Mouse (Mus musculus) CH12.LX (cell line): ENCODE measurements at regions not wholly inside any gene's neighbourhood (a gene's known extent, or its start where the extent isn't known, plus 50 kb on each side); places are given as distances from the start of the nearest gene placed in this dataset.

ENCODE experiments used
- DNase-seq: peaks from one replicate; pipeline ENCODE4 v3.0.0-alpha.2; 2013; ENCODE audit errors: extremely low read depth
- H3K27ac ChIP-seq: 2 replicates; pipeline ENCODE4 v1.5.1; 2012; ENCODE audit warnings: low read depth, mild to moderate bottlenecking, control low read depth, moderate library complexity; ENCODE audit not compliant: insufficient read depth
- H3K27me3 ChIP-seq: replicated peaks from 2 replicates; pipeline ENCODE3; 2012; ENCODE audit warnings: inconsistent platforms
- H3K36me3 ChIP-seq, 2 experiments: replicated peaks in 1 of 2; 2 replicates each; pipeline versions ENCODE3 to v1.6.1; 2012; ENCODE audit warnings: inconsistent platforms in 1 of 2, low read length in 1 of 2, mild to moderate bottlenecking in 1 of 2, mixed read lengths in 1 of 2, moderate library complexity in 1 of 2; ENCODE audit not compliant: control insufficient read depth in 1 of 2, insufficient read depth in 1 of 2
- H3K4me1 ChIP-seq, 2 experiments: 2 replicates each; pipeline ENCODE4 v1.6.1; 2012; ENCODE audit warnings: inconsistent platforms in 1 of 2, moderate library complexity in 1 of 2; ENCODE audit not compliant: insufficient read depth in 2 of 2, control insufficient read depth in 1 of 2
- H3K4me2 ChIP-seq: 2 replicates; pipeline ENCODE4 v1.6.1; 2012; ENCODE audit warnings: low read depth, mild to moderate bottlenecking, control low read depth; ENCODE audit not compliant: poor library complexity, insufficient read depth, severe bottlenecking
- H3K4me3 ChIP-seq, 3 experiments: fragments of 150-350 bp in 1 of 3; sonication (generic) in 1 of 3; replicated peaks in 1 of 3; 2 replicates each; pipeline versions ENCODE3 to v1.5.1; 2011 to 2012; ENCODE audit warnings: low read depth in 2 of 3, low read length in 2 of 3, mild to moderate bottlenecking in 2 of 3, moderate library complexity in 2 of 3, control low read depth in 1 of 3, improper control_type of control experiment in 1 of 3, inconsistent platforms in 1 of 3, mixed read lengths in 1 of 3; ENCODE audit not compliant: poor library complexity in 1 of 3
- H3K79me2 ChIP-seq: replicated peaks from 2 replicates; pipeline ENCODE4 v1.6.1; 2012; ENCODE audit warnings: mild to moderate bottlenecking, moderate library complexity; ENCODE audit not compliant: control insufficient read depth, poor library complexity, insufficient read depth, severe bottlenecking; ENCODE audit errors: extremely low read depth
- H3K9ac ChIP-seq: 2 replicates; pipeline ENCODE4 v1.6.1; 2012; ENCODE audit warnings: low read depth, mild to moderate bottlenecking, control low read depth, moderate library complexity; ENCODE audit not compliant: insufficient read depth
- H3K9me3 ChIP-seq: replicated peaks from 2 replicates; pipeline ENCODE3; 2012; ENCODE audit warnings: low read length, inconsistent platforms, mixed read lengths
- CHD2 ChIP-seq: IDR thresholded peaks from 2 replicates; pipeline ENCODE4 v1.6.1; 2011; ENCODE audit warnings: low read length, improper control_type of control experiment
- CTCF ChIP-seq, 2 experiments: IDR thresholded peaks in 1 of 2; conservative IDR thresholded peaks in 1 of 2; 2 replicates each; pipeline ENCODE4 v1.5.1; 2011 to 2012; ENCODE audit warnings: low read depth in 2 of 2, low read length in 2 of 2, improper control_type of control experiment in 1 of 2, inconsistent platforms in 1 of 2, mild to moderate bottlenecking in 1 of 2, moderate library complexity in 1 of 2
- E2F4 ChIP-seq: IDR thresholded peaks from 2 replicates; pipeline ENCODE4 v1.6.1; 2011; ENCODE audit warnings: low read depth, low read length, improper control_type of control experiment; ENCODE audit not compliant: insufficient replicate concordance
- ELF1 ChIP-seq: IDR thresholded peaks from 2 replicates; pipeline ENCODE4 v1.6.1; 2014; ENCODE audit warnings: low read depth, mild to moderate bottlenecking, inconsistent platforms, low read length, improper control_type of control experiment
- EP300 ChIP-seq: IDR thresholded peaks from 2 replicates; pipeline ENCODE4 v1.6.1; 2011; ENCODE audit warnings: low read length, improper control_type of control experiment
- GABPA ChIP-seq: IDR thresholded peaks from 2 replicates; pipeline ENCODE4 v1.6.1; 2012; ENCODE audit warnings: low read depth, low read length, improper control_type of control experiment, inconsistent platforms; ENCODE audit not compliant: insufficient replicate concordance
- IRF4 ChIP-seq: IDR thresholded peaks from 2 replicates; pipeline ENCODE4 v1.6.1; 2014; ENCODE audit warnings: low read depth, mild to moderate bottlenecking, inconsistent platforms, low read length, improper control_type of control experiment
- JUND ChIP-seq: conservative IDR thresholded peaks from 2 replicates; pipeline ENCODE4 v1.6.1; 2011; ENCODE audit warnings: low read depth, low read length, improper control_type of control experiment
- MAX ChIP-seq: IDR thresholded peaks from 2 replicates; pipeline ENCODE4 v1.6.1; 2011; ENCODE audit warnings: low read length, improper control_type of control experiment
- MAZ ChIP-seq: IDR thresholded peaks from 2 replicates; pipeline ENCODE4 v1.6.1; 2012; ENCODE audit warnings: low read depth, mild to moderate bottlenecking, inconsistent platforms, low read length, improper control_type of control experiment, moderate library complexity
- MEF2A ChIP-seq: IDR thresholded peaks from 2 replicates; pipeline ENCODE4 v1.6.1; 2014; ENCODE audit warnings: low read depth, mild to moderate bottlenecking, inconsistent platforms, low read length, improper control_type of control experiment, borderline replicate concordance
- NELFE ChIP-seq: IDR thresholded peaks from 2 replicates; pipeline ENCODE4 v1.6.1; 2011; ENCODE audit warnings: low read depth, low read length, improper control_type of control experiment
- NRF1 ChIP-seq: IDR thresholded peaks from 2 replicates; pipeline ENCODE4 v1.6.1; 2014; ENCODE audit warnings: low read depth, mild to moderate bottlenecking, inconsistent platforms, low read length, improper control_type of control experiment, moderate library complexity
- PAX5 ChIP-seq: IDR thresholded peaks from 2 replicates; pipeline ENCODE4 v1.6.1; 2012; ENCODE audit warnings: low read length, inconsistent platforms, mixed read lengths
- RAD21 ChIP-seq: IDR thresholded peaks from 2 replicates; pipeline ENCODE4 v1.6.1; 2011; ENCODE audit warnings: low read depth, mild to moderate bottlenecking, low read length, improper control_type of control experiment, moderate library complexity
- SIN3A ChIP-seq: IDR thresholded peaks from 2 replicates; pipeline ENCODE4 v1.6.1; 2012; ENCODE audit warnings: low read length, improper control_type of control experiment, inconsistent platforms
- TBP ChIP-seq: conservative IDR thresholded peaks from 2 replicates; pipeline ENCODE4 v1.6.1; 2011; ENCODE audit warnings: low read depth, low read length, improper control_type of control experiment
- TCF12 ChIP-seq: IDR thresholded peaks from 2 replicates; pipeline ENCODE4 v1.6.1; 2014; ENCODE audit warnings: low read depth, mild to moderate bottlenecking, inconsistent platforms, low read length, improper control_type of control experiment
- UBTF ChIP-seq: IDR thresholded peaks from 2 replicates; pipeline ENCODE4 v1.6.1; 2012; ENCODE audit warnings: low read depth, mild to moderate bottlenecking, inconsistent platforms, low read length, improper control_type of control experiment, moderate library complexity
- USF1 ChIP-seq: IDR thresholded peaks from 2 replicates; pipeline ENCODE4 v1.6.1; 2014; ENCODE audit warnings: low read depth, mild to moderate bottlenecking, inconsistent platforms, low read length, improper control_type of control experiment
- USF2 ChIP-seq: conservative IDR thresholded peaks from 2 replicates; pipeline ENCODE4 v1.6.1; 2011; ENCODE audit warnings: low read depth, low read length, improper control_type of control experiment
- ZC3H11A ChIP-seq: IDR thresholded peaks from 2 replicates; pipeline ENCODE4 v1.6.1; 2012; ENCODE audit warnings: low read depth, mild to moderate bottlenecking, inconsistent platforms, low read length, improper control_type of control experiment
- ZKSCAN1 ChIP-seq: IDR thresholded peaks from 2 replicates; pipeline ENCODE4 v1.6.1; 2012; ENCODE audit warnings: low read depth, inconsistent platforms, low read length, improper control_type of control experiment, borderline replicate concordance
- ZMIZ1 ChIP-seq: IDR thresholded peaks from 2 replicates; pipeline ENCODE4 v1.6.1; 2012; ENCODE audit warnings: low read depth, mild to moderate bottlenecking, inconsistent platforms, low read length, improper control_type of control experiment
- ZNF384 ChIP-seq: IDR thresholded peaks from 2 replicates; pipeline ENCODE4 v1.6.1; 2012; ENCODE audit warnings: low read depth, low read length, improper control_type of control experiment, inconsistent platforms
- dilution Hi-C: fragments of 300-500 bp; cut with MboI; formaldehyde crosslinking; loops from 2 replicates; pipeline ENCODE4 v1.14.3; 2020; ENCODE audit warnings: low sequenced_read_pairs; ENCODE audit not compliant: extremely low pct_unique_long_range_greater_than_20kb, extremely low pct_ligation_motif_present
- in situ Hi-C: fragments of 300-500 bp; cut with MboI; formaldehyde crosslinking; loops from 3 replicates; pipeline ENCODE4 v1.14.3; 2019; ENCODE audit warnings: low sequenced_read_pairs, low pct_ligation_motif_present, low pct_unique_long_range_greater_than_20kb, mixed read lengths

GRCm38 (mm10) chr11:24758130-24758529 is 680.3 kb downstream of the Bcl11a start:
- Histone ChIP-seq H3K4me2 (no peak overlapping the region), H3K9me3 (no peaks in the 10 kb centered on the region), H3K27me3 (no peaks in the 10 kb centered on the region), H3K79me2 (no peaks in the 10 kb centered on the region), H3K4me3 (no peak overlapping the region), H3K36me3 (no peaks in the 10 kb centered on the region), H3K4me1 (no peaks in the 10 kb centered on the region), H3K27ac (no peak overlapping the region), H3K9ac (no peak overlapping the region)
- in situ Hi-C loops: no loop called here
- dilution Hi-C loops: no loop called here
- TF ChIP-seq MEF2A: no peak
- no peak for TF ChIP-seq USF2
- no peak for TF ChIP-seq ZC3H11A
- TF ChIP-seq TBP: no peak
- no peak for TF ChIP-seq ZKSCAN1
- no peak for TF ChIP-seq ELF1
- TF ChIP-seq RAD21: no peak
- no peak for TF ChIP-seq TCF12
- TF ChIP-seq GABPA: no peak
- no peak for TF ChIP-seq MAZ
- no peak for TF ChIP-seq USF1
- TF ChIP-seq ZNF384: no peak
- TF ChIP-seq UBTF: no peak
- no peak for TF ChIP-seq NRF1
- no peak for TF ChIP-seq IRF4
- no peak for TF ChIP-seq E2F4
- no peak for TF ChIP-seq NELFE
- TF ChIP-seq JUND: no peak
- no peak for TF ChIP-seq EP300
- DNase-seq: no peak

- dilution Hi-C loops (no loop called here), in situ Hi-C loops (no loop called here)
- Histone ChIP-seq H3K79me2 (no peaks in the 10 kb centered on the region), H3K27ac (no peak overlapping the region), H3K9ac (no peak overlapping the region), H3K4me3 (no peak overlapping the region), H3K36me3 (no peaks in the 10 kb centered on the region), H3K4me1 (no peaks in the 10 kb centered on the region), H3K4me2 (no peak overlapping the region), H3K27me3 (no peaks in the 10 kb centered on the region), H3K9me3 (peaks cover 7% of the 10 kb centered on the region)
- TF ChIP-seq CTCF (conservative IDR thresholded peaks at IDR 0.05 in 1 of 2, IDR thresholded peaks at IDR 0.05 in 1 of 2; ENCODE audit: low read depth in 2 of 2, low read length in 2 of 2) (no peak), NRF1 (no peak), CHD2 (no peak), MAX (no peak), JUND (no peak), ZMIZ1 (no peak), SIN3A (no peak), UBTF (no peak), PAX5 (no peak)
- DNase-seq: no peak
Measured at GRCm38 (mm10) chr11:24783470-24783869, 705.6 kb downstream of the Bcl11a start.
